Mouse (Mus musculus) forebrain, embryonic 11.5 days (tissue): ENCODE measurements around the gene Zc3h12c. TPM values are rescaled to one million over a fixed set of nuclear protein-coding genes. Genes with fewer than 3 reads are reported as not detected.

Experiments used
- ATAC-seq: fragments of 200-750 bp; cut with Nextera tagmentation; replicated peaks from 2 replicates; pipeline ENCODE4 v1.8.0; 2017; ENCODE audit warnings: moderate TSS enrichment; ENCODE audit not compliant: low FRiP score
- DNase-seq: peaks from one replicate; pipeline ENCODE4 v3.0.0-alpha.2; 2017; ENCODE audit warnings: low spot score
- H3K27ac ChIP-seq: fragments of 300-500 bp; sonication (generic); 2 replicates; pipeline ENCODE4 v1.5.1; 2014; ENCODE audit warnings: low read depth, low read length
- H3K27me3 ChIP-seq: fragments of 300-500 bp; sonication (generic); 2 replicates; pipeline ENCODE4 v1.6.1; 2014; ENCODE audit warnings: mild to moderate bottlenecking, low read length, mixed read lengths; ENCODE audit not compliant: control insufficient read depth, insufficient read depth
- H3K36me3 ChIP-seq: fragments of 300-500 bp; sonication (generic); 2 replicates; pipeline ENCODE4 v1.6.1; 2014; ENCODE audit warnings: mild to moderate bottlenecking, low read length, moderate library complexity, mixed read lengths; ENCODE audit not compliant: control insufficient read depth, insufficient read depth
- H3K4me1 ChIP-seq: fragments of 300-500 bp; sonication (generic); replicated peaks from 2 replicates; pipeline ENCODE4 v1.6.1; 2014; ENCODE audit warnings: low read length, mixed read lengths; ENCODE audit not compliant: control insufficient read depth, insufficient read depth
- H3K4me2 ChIP-seq: fragments of 300-500 bp; sonication (generic); 2 replicates; pipeline ENCODE4 v1.6.1; 2014; ENCODE audit warnings: low read depth, mild to moderate bottlenecking, low read length, moderate library complexity, mixed read lengths; ENCODE audit not compliant: severe bottlenecking
- H3K4me3 ChIP-seq: fragments of 300-500 bp; sonication (generic); 2 replicates; pipeline ENCODE4 v1.5.1; 2014; ENCODE audit warnings: low read depth, low read length
- H3K9ac ChIP-seq: fragments of 300-500 bp; sonication (generic); 2 replicates; pipeline ENCODE4 v1.6.1; 2014; ENCODE audit warnings: low read length
- H3K9me3 ChIP-seq: fragments of 300-500 bp; sonication (generic); 2 replicates; pipeline ENCODE4 v1.6.1; 2016; ENCODE audit warnings: low read length, mixed read lengths; ENCODE audit not compliant: control insufficient read depth
- WGBS: fragments of 180-500 bp; shearing (Covaris S2); extraction: QIAGEN DNeasy Blood & Tissue Kit; methylation state at CpG from one replicate; pipeline ENCODE4 v1.1.7; 2014; 5-methylcytosine and 5-hydroxymethylcytosine counted together
- polyA plus RNA-seq: library from polyadenylated mRNA; unstranded; fragments of >200 nt; fragmentation: Nextera tagmentation; extraction: Ambion mirVana; gene quantifications from 2 replicates; pipeline ENCODE4 v1.2.1, GENCODE M21; 2014

Gene Zc3h12c
- polyA plus RNA-seq, 1 experiment from 2014 or later: 11.8 TPM

- Histone ChIP-seq H3K9ac (no peak overlapping the region), H3K27me3 (no peaks in the 10 kb centered on the region), H3K4me1 (no peaks in the 10 kb centered on the region), H3K36me3 (no peaks in the 10 kb centered on the region), H3K4me3 (no peak overlapping the region), H3K27ac (no peak overlapping the region), H3K9me3 (no peaks in the 10 kb centered on the region), H3K4me2 (no peak overlapping the region)
- 82% methylated on average over 5 of the region's 5 CpGs for WGBS
- no peak for ATAC-seq
- DNase-seq: no peak
Measured at GRCm38 (mm10) chr9:52094016-52094415, 74.4 kb downstream of the Zc3h12c start.

- whole genome bisulfite sequencing: 71% methylated on average over 8 of the region's 8 CpGs
- no peaks in the 10 kb centered on the region for H3K36me3 ChIP-seq
- no peak overlapping the region for H3K4me3 ChIP-seq
- H3K4me1 ChIP-seq: no peaks in the 10 kb centered on the region
- H3K27me3 ChIP-seq: no peaks in the 10 kb centered on the region
- H3K9me3 ChIP-seq: no peaks in the 10 kb centered on the region
- ATAC-seq (no peak), DNase-seq (no peak)
- H3K9ac ChIP-seq: no peak overlapping the region
- H3K4me2 ChIP-seq: no peak overlapping the region
- H3K27ac ChIP-seq: no peak overlapping the region
Measured at GRCm38 (mm10) chr9:52093108-52093507, 75.3 kb downstream of the Zc3h12c start.

GRCm38 (mm10) chr9:52092311-52092710 lies 76.1 kb downstream of the Zc3h12c start:
- 91% methylated on average over 5 of the region's 5 CpGs for WGBS
- no peak overlapping the region for H3K27ac ChIP-seq

GRCm38 (mm10) chr9:52091752-52092151 lies 76.6 kb downstream of the Zc3h12c start:
- H3K4me2 ChIP-seq: no peak overlapping the region
- no peak overlapping the region for H3K27ac ChIP-seq
- H3K27me3 ChIP-seq: no peaks in the 10 kb centered on the region
- 91% methylated on average over 9 of the region's 9 CpGs for WGBS
- no peak overlapping the region for H3K9ac ChIP-seq
- H3K4me3 ChIP-seq: no peak overlapping the region
- H3K36me3 ChIP-seq: peaks cover 2% of the 10 kb centered on the region; the same call in 1 of the 2 replicates
- no peaks in the 10 kb centered on the region for H3K9me3 ChIP-seq
- ATAC-seq (no peak), DNase-seq (no peak)
- no peaks in the 10 kb centered on the region for H3K4me1 ChIP-seq

More at GRCm38 (mm10) chr9:52092311-52092710, 76.1 kb downstream of the Zc3h12c start:
- no peak overlapping the region for H3K9ac ChIP-seq
- H3K36me3 ChIP-seq: peaks cover 2% of the 10 kb centered on the region; the same call in 1 of the 2 replicates
- H3K4me2 ChIP-seq: no peak overlapping the region
- H3K4me3 ChIP-seq: no peak overlapping the region
- DNase-seq (no peak), ATAC-seq (no peak)
- no peaks in the 10 kb centered on the region for H3K4me1 ChIP-seq
- no peaks in the 10 kb centered on the region for H3K27me3 ChIP-seq
- no peaks in the 10 kb centered on the region for H3K9me3 ChIP-seq

DNA sequence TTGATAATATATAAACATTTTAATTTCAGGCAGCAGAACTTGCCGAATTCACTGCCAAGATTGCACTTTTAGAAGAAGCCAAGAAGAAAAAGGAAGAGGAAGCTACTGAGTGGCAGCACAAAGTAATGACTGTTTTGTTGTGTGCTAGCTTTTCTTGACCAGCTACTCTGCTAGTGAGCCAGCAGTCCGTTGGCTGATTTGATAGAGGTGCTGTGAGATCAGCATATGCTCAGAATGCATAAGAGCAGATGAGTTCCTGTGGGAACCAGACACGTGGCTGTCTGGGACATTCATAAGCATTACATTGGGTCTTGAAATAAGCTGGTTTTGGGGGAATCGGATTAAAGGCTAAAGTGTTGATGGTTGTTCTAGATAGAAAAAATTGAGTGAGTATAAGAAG lies 86.0 kb downstream of the Zc3h12c start:
- ATAC-seq (no peak), DNase-seq (no peak)
- Histone ChIP-seq H3K4me1 (no peaks in the 10 kb centered on the region), H3K27me3 (no peaks in the 10 kb centered on the region), H3K36me3 (peaks cover 13% of the 10 kb centered on the region), H3K9ac (no peak overlapping the region), H3K4me2 (no peak overlapping the region), H3K4me3 (no peak overlapping the region), H3K9me3 (no peaks in the 10 kb centered on the region), H3K27ac (no peak overlapping the region)
- 91% methylated on average over 4 of the region's 4 CpGs for WGBS

DNA sequence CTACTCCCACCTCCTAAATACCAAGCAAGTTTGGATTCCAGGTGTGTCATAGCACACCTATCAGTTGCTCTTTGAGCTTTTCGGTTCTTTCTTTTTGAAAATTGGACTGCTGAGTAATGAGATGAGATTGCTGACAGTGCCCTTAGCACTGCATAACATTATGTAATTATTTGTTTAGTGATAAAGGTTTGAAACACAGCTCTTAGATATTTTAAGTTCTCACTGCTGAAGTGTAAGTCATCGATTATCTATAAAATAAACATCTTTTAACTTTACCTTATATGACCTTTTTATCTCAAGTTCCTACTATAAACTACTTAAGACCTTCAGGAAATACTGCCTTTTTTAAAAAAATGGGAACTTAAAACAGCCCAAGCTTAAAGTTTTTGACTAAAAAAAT lies 86.4 kb downstream of the Zc3h12c start:
- Histone ChIP-seq H3K4me2 (no peak overlapping the region), H3K9ac (no peak overlapping the region), H3K9me3 (no peaks in the 10 kb centered on the region), H3K4me3 (no peak overlapping the region), H3K4me1 (no peaks in the 10 kb centered on the region), H3K36me3 (peaks cover 13% of the 10 kb centered on the region), H3K27me3 (no peaks in the 10 kb centered on the region), H3K27ac (no peak overlapping the region)
- DNase-seq (no peak), ATAC-seq (no peak)
- 96% methylated on average over 2 of the region's 2 CpGs for WGBS

- no peak overlapping the region for H3K27ac ChIP-seq
- H3K4me1 ChIP-seq: no peaks in the 10 kb centered on the region
- 98% methylated on average over 1 of the region's 1 CpGs for WGBS
- peaks cover 14% of the 10 kb centered on the region for H3K36me3 ChIP-seq
- H3K9ac ChIP-seq: no peak overlapping the region
- ATAC-seq (no peak), DNase-seq (no peak)
- no peaks in the 10 kb centered on the region for H3K9me3 ChIP-seq
- no peaks in the 10 kb centered on the region for H3K27me3 ChIP-seq
- H3K4me2 ChIP-seq: no peak overlapping the region
- no peak overlapping the region for H3K4me3 ChIP-seq
Measured at GRCm38 (mm10) chr9:52077692-52078091, 90.7 kb downstream of the Zc3h12c start.

- no peaks in the 10 kb centered on the region for H3K9me3 ChIP-seq
- no peak overlapping the region for H3K27ac ChIP-seq
- H3K9ac ChIP-seq: no peak overlapping the region
- no peak overlapping the region for H3K4me2 ChIP-seq
- H3K27me3 ChIP-seq: no peaks in the 10 kb centered on the region
- ATAC-seq: no peak
- WGBS: 94% methylated on average over 2 of the region's 2 CpGs
- peaks cover 10% of the 10 kb centered on the region; the same call in 1 of the 2 replicates for H3K36me3 ChIP-seq
- no peaks in the 10 kb centered on the region for H3K4me1 ChIP-seq
- no peak for DNase-seq
- no peak overlapping the region for H3K4me3 ChIP-seq
Measured at GRCm38 (mm10) chr9:52076089-52076488, 92.3 kb downstream of the Zc3h12c start.

DNA sequence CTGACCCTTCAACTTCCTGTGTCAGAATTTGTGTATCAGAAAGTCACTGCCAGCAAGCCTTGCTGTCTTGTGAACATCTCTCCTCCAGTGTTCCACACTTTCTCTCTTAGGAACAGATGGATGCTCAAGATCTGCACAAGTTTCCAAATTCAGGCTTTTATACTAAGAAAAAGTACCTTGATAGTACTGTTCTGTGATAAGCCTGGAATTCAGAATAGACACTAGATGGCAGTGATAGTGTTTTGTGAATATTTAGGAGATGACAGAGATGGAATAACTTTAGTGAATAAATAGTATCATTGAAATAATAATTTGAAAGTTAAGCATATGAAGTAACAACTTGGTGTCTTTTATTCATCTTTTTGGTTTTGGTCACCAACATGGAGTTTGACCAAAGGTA lies 96.2 kb downstream of the Zc3h12c start:
- H3K9me3 ChIP-seq: no peaks in the 10 kb centered on the region
- H3K36me3 ChIP-seq: peaks cover 12% of the 10 kb centered on the region; the same call in 1 of the 2 replicates
- DNase-seq (no peak), ATAC-seq (no peak)
- no peak overlapping the region for H3K27ac ChIP-seq
- no peak overlapping the region for H3K4me3 ChIP-seq
- no peaks in the 10 kb centered on the region for H3K4me1 ChIP-seq
- H3K4me2 ChIP-seq: no peak overlapping the region
- H3K27me3 ChIP-seq: no peaks in the 10 kb centered on the region
- no peak overlapping the region for H3K9ac ChIP-seq
